Mouse (Mus musculus): ENCODE measurements around the gene Itpr1.

- TF ChIP-seq CTCF (IDR thresholded peaks at IDR 0.05; ENCODE audit: low read depth, low read length) (no peak), GATA1 (IDR thresholded peaks at IDR 0.05; ENCODE audit: borderline replicate concordance, low read length) (no peak), GATA2 (IDR thresholded peaks at IDR 0.05; ENCODE audit: borderline replicate concordance, low read depth, low read length) (no peak)
Measured at GRCm38 (mm10) chr6:108557576-108558322, 344.9 kb downstream of the Itpr1 start.
